Mouse (Mus musculus): Measurements from ENCODE around the gene Fam8a1. TPM values are rescaled to one million over a fixed set of nuclear protein-coding genes. Genes with fewer than 3 reads are reported as not detected.

The Fam8a1 gene
- total RNA-seq, 2 experiments from 2014 or later = 6.1 to 29.9 TPM

DNA sequence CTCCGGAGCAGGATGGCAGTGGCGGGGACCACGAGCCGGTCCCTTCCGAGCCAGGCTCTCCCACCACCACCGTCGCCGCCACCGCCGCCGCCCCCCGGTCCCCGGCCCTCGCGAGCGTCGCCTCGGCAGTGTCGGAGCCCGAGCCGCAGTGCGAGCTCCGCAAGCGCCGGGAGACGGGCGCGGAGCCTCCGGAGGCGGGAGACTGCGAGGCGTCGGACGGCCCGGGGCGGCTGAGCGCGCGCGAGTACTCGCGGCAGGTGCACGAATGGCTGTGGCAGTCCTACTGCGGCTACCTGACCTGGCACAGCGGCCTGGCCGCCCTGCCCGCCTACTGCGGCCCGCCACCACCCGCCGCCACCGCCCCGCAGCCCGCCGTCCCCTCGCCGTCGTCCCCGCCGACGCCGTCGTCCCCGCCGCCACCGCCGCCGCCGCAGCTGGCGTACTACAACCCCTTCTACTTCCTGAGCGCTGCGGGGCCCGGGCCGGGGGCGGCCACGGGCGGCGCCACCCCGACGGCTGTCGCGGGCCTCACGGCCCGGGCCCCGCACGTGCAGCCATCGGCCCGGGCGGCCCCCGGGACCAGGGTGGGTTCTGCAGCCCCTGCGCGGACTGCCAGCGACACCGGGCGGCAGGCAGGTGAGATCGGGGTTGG, 424 bp downstream of the Fam8a1 start:
- peak; percentile 27; the same call in 1 of the 2 replicates for ATAC-seq (replicated peaks; ENCODE audit: poor library complexity, severe bottlenecking)

DNA sequence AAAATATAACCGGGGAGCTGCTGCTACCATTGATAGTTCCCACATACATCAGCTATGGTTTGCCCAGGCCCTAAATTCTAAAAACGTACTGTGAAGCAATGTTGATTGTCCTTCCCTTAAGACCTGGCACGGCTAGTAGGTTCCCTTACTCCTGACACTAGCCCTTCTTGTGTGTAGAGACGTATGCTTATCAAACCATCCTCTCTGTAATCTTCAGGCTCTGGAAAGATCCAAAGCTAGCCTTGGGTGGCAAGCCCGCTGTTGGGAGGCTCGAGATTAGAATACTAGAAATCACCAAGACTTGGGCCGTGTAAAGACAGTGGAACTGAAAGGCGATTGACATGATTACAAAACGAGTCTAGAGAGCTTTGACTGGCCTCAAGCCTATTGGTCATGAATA, 1.2 kb downstream of the Fam8a1 start:
- no peak for ATAC-seq (replicated peaks; ENCODE audit: poor library complexity, severe bottlenecking)

DNA sequence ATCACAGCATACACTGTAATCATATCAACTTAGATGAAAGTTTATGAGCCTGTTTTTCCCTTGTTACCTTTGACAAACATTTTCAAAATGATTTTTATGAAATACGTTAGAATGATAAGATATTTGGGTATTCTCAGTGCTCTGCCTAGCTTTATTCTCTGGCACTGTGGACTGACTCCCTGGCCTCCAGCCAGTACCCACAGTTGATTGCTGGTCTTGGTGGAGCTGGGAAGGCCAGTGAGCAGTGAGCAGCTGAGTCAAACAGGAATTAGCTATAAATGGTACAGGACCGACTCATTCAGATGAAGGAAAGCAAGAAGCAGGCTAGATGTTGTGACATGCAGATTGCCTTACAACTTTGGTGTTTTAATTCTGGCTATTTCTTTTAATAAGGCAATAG, 5.3 kb downstream of the Fam8a1 start:
- ATAC-seq (replicated peaks; ENCODE audit: poor library complexity, severe bottlenecking) = no peak

DNA sequence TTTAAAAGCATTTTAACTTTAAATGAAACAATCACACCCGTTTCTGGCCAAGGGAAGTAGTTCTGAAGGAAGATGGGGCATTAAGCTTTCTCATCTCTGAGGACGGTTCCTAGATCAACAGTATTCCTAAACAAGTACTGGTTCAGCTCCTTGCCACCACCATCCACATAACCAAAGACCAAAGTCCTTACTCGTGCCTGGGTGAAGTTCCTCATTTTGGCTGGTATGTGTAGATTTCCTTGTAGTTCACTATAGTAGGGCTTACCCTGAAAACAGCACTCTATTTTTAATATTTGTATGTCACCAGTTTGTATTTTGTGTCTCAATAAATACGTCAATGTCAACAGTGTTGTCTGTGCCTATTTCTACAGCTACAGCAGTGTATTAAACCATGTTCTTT, 8.4 kb downstream of the Fam8a1 start:
- ATAC-seq (replicated peaks; ENCODE audit: poor library complexity, severe bottlenecking) = peak; percentile 35; the same call in 1 of the 2 replicates

DNA sequence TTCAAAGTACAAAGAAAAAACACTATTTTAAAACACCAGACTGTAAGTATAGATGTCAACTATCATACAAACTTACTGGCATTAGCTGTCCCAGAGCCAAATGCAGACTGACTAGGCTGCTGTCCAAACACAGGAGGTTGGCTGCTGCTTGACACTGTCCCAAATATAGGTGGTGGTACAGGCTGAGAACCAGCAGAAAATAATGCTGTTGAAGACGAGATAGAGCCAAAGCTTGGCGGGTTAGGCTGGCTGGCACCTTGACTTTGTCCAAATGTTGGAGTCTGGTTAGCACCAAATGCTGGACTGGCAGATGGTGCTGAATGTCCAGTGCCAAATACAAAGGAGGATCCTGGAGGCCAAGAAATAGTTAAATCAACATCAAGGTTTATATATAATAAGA, 13.6 kb downstream of the Fam8a1 start:
- ATAC-seq (replicated peaks; ENCODE audit: poor library complexity, severe bottlenecking) = no peak

DNA sequence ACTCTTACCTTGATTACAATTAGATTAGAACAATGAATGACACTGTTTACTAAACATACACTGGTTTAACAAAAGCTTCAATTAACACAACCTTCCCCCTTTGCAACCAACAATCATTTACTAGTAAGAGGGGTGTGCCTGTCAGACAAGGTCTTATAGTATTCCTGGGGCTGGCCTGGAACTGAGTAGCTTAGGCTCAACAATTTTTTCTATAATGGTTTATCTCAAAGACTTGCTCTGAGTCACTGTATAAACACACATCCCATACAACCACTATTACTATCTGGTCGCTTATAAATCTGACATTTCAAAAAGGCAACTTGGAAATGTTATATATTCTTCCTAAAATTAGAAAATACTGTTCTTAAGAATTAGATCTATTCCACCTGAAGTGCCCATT, 14.0 kb downstream of the Fam8a1 start:
- ATAC-seq (replicated peaks; ENCODE audit: poor library complexity, severe bottlenecking) = no peak

DNA sequence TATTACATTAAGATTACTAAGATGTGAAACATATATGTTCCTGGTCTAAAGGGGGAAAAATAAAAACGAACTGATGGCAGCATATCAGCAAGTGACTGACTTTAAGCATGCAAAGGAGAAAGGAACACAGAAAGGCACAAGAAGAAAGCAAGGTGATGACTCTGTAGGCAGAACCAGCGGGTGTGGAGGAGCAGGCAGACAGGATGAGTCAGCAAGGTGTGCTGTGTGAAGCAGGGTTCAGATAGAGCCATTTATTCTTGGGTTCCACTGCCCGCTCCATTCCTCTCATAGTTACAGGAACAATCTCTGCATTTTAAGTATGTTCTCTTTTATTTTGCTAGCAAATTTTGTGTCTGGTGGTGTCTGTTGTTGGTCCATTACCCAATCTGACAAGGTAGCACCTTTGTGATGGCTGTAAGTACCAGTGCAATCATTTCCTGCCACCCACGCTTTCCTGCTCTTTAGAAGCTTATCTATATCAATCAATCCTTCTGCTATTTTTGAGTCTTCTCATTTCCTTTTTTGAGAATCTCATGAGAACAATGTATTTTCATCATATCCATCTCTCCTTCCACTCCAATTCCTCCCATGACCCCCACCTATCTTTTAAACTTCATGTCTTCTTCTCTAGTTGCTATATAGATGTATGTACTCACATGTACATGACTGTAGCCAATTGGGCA, 21.4 kb downstream of the Fam8a1 start:
- ATAC-seq (replicated peaks; ENCODE audit: poor library complexity, severe bottlenecking) = no peak

DNA sequence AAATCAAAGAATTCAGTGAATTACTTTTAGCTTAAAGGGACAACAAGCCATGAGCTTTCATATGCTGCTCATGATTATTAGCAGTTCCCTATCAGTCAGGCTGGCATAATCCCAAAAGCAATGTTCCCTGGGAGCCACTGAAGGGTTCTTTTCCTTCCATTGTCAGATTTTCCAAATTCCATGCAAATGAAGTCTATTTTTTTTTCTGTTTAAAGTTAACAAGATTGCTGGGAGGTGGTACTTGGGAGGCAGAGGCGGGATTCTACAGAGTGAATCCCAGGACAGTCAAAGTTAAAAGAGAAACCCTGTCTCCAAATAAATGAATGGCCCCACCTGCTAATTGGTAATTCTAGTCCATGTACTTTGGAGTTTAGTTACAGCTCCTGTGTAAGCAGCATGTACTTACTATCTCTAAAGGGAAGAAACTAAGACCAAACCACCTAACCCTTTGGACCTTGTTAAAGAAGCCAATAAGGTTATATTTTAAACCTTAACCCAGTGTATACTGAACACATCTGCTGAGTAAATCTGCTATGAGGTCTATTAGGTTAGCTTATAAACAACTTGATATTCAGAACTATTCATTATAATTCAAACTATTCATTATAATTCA, 26.1 kb downstream of the Fam8a1 start:
- ATAC-seq (replicated peaks; ENCODE audit: poor library complexity, severe bottlenecking) = no peak

DNA sequence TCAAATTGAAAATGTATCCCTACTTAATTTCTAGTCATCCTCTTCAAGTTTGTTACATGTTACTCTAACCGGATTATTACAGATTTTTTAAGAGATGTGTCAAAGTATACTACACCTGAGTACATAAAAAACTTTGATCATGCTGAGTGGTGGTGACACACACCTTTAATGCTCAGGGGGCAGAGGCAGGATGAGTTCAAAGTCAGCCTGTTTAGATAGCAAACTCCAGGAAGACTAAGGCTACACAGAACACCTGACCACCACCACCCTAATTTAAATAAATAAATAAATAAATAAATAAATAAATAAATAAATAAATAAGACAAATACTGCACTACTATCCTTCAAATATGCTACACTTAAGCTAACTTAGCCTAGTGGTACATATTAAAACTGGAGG, 26.6 kb downstream of the Fam8a1 start:
- ATAC-seq (replicated peaks; ENCODE audit: poor library complexity, severe bottlenecking) = no peak

DNA sequence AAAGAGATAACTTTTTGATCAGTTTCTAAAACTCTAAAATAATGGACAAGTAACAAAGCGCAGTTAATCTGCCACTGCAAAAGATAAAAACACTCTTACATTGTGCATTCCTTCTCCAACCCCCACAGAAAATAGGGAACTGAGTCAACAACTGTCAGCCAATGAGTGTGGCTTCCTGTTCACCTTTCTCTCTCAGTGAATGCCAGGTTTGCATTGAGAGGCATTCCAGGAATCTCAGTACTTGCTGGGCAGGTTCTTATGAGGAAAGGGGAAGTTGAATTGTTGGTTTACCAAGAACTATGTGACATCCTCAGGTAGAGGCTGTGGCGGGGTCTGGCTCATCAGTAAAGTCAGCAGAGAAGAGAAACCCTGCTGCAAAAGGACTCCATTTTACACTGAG, 27.5 kb downstream of the Fam8a1 start:
- ATAC-seq (replicated peaks; ENCODE audit: poor library complexity, severe bottlenecking) = peak; percentile 37

DNA sequence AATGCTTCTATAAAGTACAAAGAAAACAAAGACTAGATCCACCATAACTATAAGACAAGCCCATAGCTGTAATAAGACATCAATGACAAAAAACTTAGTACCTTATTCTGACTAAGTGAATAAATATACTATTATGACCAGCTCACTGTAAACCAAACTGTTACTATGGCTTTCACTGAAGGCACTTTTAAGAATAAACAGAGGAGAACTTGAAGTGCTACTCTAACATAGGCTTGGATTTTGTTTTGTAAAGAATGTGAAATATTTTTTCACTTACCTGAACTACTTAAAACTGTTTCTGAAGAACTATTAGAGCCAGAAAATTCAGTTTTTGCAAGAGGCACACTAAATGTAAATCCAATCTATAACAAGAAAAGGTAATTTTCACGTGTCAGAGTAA, 30.1 kb downstream of the Fam8a1 start:
- ATAC-seq (replicated peaks; ENCODE audit: poor library complexity, severe bottlenecking) = no peak

DNA sequence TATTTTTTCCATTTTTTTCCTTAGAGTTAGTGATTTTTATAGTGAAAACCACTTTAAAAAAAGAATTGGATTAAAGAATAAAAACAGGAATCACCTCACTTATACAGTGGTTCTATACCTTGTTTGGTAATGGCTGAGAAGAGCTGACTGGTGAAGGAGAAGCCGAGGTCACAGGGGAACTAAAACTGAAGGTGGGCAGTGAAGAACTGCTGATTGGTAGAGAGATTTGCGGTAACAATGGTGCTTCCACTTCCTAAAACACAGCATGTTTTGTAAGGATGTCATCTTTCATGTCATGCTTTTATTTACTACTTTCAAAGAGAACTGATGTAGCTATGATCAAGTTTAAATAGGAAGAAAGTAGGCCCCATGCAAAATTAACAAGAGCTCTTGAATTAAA, 32.2 kb downstream of the Fam8a1 start:
- peak; percentile 93 for ATAC-seq (replicated peaks; ENCODE audit: poor library complexity, severe bottlenecking)

DNA sequence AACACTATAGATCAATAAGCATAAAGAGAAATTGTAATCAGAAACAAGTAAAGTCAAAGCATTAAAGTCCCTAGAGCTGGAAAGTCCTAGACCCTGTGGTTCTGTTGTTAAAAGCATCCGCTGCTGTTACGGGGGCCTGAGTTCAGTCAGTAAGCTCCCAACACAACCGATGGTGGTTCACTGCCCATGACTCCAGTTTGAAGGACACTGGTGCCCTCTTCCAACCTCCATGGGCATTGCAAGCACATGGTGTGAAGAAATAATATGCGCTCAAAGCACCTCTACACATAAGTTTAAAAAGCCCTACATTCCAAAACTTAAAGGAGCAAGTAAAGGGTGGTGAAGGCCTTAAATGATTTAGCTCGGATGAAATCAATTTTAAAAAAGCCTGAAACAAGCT, 33.8 kb downstream of the Fam8a1 start:
- ATAC-seq (replicated peaks; ENCODE audit: poor library complexity, severe bottlenecking) = peak; percentile 37; the same call in 1 of the 2 replicates

DNA sequence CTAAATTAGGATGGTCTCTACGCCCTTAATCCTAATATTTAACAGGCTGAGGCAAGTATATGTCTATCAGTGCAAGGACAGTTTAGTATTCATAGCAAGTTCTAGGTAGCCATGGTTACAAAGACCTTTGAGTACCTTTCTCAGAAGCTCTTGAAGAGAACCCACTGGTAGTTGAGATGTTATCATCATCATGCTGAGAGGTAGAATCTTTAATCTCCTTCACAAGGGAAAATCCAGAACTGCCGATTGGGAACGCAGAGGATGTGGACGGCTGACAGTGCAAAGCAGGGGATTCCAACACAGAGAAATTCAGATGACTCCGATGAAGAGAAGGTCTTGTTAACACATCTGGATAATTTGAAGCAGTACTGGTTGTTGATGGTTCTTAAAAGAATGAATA, 44.2 kb downstream of the Fam8a1 start:
- ATAC-seq (replicated peaks; ENCODE audit: poor library complexity, severe bottlenecking) = no peak

DNA sequence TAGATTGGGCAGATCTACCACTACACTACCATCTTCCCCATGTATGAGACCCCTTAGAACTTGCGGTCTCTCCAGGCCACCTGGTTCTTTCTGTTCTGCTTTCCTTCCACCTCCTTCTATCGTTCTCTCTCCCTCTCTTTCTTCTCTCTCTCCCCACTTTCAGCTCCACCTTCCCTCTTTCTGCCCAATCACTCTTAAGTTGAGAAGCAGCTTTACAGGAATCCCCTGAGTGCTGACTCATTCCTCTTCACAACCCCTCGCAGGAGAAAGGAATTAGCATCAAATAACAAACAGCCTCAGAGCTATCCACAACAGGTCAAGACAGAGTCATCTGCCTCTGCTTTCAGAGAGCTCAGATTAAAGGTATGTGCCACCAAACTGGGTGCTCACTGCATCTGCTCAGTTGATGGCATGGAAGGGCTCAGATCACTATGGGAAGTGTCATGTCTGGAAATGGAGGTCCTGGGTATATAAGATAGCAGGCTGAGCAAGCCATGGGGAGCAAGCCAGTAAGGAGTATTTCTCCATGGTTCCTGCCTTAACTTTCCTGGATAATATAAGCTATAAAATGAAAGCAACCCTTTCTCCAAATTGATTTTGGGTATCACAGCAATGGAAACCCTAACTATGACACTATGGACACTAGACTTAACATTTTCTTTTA, 46.8 kb downstream of the Fam8a1 start:
- ATAC-seq (replicated peaks; ENCODE audit: poor library complexity, severe bottlenecking) = peak; percentile 33; the same call in 1 of the 2 replicates

DNA sequence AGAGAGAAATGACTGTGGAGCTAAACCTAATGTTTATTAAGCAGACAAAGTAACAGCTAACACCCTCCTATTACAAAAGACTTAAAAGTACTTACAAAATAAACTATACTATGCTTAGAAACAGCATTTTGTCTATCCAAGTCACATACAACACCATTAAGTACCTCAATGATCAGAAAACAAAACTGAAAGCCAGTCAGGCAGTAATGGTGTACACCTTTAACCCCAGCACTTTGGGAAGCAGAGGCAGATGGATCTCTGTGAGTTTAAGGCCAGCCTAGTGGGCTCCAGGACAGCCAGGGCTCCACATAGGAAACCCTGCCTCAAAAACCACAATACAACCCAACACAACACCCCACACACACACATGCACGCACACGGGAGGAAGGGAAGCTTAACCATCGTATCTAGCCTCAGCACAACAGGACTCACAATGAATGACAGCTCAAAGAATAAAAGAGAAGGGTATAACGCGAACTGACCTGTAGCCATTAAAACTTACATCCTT, 49.6 kb downstream of the Fam8a1 start:
- 0 out of 2 replicates have a peak, but pooled peaks have one; percentile 9 for ATAC-seq (replicated peaks; ENCODE audit: poor library complexity, severe bottlenecking)

DNA sequence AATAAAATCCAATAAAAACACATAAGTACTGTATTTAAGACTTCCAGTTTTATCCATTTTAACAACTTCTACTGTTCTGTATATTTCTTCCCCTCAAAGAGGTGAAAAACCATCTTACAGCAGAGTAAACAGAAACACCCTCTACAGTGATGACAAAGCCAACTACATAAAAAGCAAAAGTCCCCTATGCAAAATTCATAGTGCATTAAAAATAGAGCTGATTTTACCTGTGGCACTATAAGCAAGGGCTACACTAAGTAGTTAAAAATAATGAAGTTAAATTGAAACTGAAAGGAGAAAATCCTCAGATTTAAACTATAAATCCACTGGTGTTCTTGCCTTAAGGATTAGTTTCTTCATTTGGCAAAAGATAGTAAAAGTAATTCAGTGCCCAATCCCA, 51.7 kb downstream of the Fam8a1 start:
- ATAC-seq (replicated peaks; ENCODE audit: poor library complexity, severe bottlenecking) = no peak

DNA sequence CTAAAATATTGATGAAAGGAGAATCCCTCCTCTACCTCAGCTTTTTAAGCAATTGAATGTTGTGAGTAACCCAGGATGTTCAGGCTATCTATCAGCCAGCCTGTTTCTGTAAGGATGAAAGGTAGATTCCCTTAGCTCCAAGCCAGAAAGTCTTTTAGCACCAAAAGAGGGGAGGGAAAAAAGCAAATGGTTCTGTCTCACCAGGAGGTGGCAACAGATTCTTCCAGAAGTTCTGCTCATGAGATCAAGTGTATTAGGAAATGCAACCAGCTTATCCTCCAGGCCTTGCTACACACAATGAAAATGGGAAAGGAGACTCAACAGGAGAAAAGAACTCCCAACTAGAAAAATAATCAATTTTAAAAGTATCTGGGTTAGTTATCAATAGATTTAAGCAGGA, 55.0 kb downstream of the Fam8a1 start:
- ATAC-seq (replicated peaks; ENCODE audit: poor library complexity, severe bottlenecking) = no peak

DNA sequence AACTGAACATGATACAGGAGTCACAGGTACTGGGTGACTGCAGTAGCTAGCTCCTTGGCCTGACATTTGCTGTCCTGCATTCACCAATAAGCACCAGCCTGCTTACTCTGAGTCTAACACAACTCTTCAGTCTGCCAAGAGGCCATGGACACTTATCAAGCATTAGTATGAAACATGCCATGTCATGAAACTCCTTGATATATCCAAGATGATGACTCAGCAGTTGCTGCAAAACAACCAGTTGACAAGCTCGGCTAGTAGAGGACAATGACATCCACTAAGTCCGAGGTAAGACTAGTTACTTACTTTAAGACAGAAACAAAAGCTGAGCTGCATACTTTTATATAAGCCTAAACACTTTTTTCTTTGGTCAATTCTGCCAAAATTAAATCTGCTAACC, 55.9 kb downstream of the Fam8a1 start:
- ATAC-seq (replicated peaks; ENCODE audit: poor library complexity, severe bottlenecking) = no peak

DNA sequence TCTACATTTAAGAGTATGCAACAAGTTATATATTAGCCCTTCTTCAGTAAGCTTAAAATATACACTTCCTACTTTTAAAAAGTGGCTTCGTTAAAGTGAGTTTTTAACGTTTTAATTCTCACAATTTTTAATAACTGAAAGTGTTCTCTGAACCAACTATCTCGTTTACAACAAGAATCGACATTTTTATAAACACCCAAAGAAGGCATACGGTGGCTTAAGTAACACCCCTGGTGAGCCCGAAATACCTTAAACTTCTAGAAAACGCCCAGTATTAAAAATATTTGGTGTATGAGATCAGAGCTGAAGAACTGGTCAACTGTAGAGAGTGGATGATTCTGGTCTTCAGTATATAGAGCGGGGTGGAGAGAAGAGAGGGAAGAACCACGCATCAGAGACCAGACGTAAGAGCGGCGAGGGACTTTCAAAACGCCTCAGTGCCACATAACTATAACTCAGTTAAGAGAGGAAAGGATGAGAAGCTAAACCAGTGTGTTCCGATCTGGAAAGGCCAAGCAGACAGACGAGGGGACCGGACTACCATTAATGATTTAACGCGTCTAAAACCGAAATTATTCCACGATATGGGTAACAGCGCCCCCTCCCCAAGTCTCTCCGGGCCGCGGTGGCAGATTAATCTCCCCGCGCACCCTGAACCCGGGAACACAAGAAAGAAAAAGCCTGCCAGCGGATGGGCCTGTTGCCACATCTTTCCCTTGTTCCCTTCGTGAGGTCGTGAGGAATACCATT, 57.1 kb downstream of the Fam8a1 start:
- ATAC-seq (replicated peaks; ENCODE audit: poor library complexity, severe bottlenecking) = no peak

Data from granulocyte monocyte progenitor cell, adult 5-6 weeks (primary cell).